Mouse (Mus musculus) layer of hippocampus, postnatal 14 days (tissue): Measurements from ENCODE around the gene Ankrd6. TPM values are rescaled to one million over a fixed set of nuclear protein-coding genes. Genes with fewer than 3 reads are reported as not detected.
"Not testable (repeated sequence)": the region's sequence is repeated elsewhere in the genome, so short reads cannot be mapped to it uniquely, and the experiment has no call there.

ENCODE experiments used
- DNase-seq, 2 experiments: peaks; one replicate each; pipeline ENCODE4 v3.0.0; 2021 to 2022; ENCODE audit warnings: low spot score in 2 of 2, mixed read lengths in 1 of 2
- long read RNA-seq, 2 experiments: library from polyadenylated mRNA; stranded (forward); transcript quantifications; one replicate each; pipeline ENCODE4 v2.0.0; 2021
- total RNA-seq, 2 experiments: library from RNA; stranded (reverse); gene quantifications; 2 replicates each; pipeline ENCODE4 v1.2.3; 2021

Gene Ankrd6
- total RNA-seq = 10 to 100 TPM; 27.1 to 30.2 TPM
- long read RNA-seq, experiment 1, full-length matches to known transcripts = 3 of 17 reads
- long read RNA-seq, experiment 1, partial matches to known transcripts = 0 of 17 reads
- long read RNA-seq, experiment 1, other reads (novel, unspliced or antisense) = 14 of 17 reads
- long read RNA-seq, experiment 2, full-length matches to known transcripts = 4 of 14 reads
- long read RNA-seq, experiment 2, partial matches to known transcripts = 0 of 14 reads
- long read RNA-seq, experiment 2, other reads (novel, unspliced or antisense) = 10 of 14 reads

DNA sequence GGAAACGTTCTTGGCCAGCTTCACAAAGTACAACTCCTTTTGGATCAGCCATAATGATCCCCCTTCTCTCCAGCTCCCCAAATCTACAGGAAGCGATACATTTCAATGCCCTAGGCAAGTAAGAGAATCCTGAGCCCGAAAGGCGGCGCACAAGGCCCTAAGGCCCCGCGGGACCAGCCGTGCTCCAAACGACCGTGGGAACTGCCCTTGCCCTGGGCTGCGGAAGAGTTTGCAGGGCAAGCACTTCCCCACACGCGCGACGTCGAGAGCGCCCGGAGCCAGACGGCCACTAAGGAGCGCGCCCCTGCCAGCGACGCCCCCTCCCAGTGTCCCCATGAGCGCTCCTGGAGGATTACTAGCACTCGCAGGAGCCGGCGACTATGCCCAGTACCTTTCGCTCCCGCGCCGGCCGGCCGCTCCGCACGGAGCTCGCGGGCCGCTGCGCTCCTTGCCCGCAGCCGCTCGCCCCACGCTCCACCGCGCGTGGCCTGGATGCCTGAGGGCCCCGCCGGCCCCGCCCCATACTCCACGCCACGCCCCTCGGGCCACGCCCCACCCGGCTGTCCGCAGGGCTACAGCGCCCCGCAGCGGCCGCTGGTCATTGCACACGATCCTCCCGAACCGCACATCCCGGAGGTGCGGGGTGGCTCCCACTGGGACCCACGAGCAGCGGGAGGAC is at the start of gene Ankrd6:
Ankrd6 (minus strand) TSS at position 486 of the 679 bp plus-strand sequence.
- peak; percentile 81 to 82 for DNase-seq

DNA sequence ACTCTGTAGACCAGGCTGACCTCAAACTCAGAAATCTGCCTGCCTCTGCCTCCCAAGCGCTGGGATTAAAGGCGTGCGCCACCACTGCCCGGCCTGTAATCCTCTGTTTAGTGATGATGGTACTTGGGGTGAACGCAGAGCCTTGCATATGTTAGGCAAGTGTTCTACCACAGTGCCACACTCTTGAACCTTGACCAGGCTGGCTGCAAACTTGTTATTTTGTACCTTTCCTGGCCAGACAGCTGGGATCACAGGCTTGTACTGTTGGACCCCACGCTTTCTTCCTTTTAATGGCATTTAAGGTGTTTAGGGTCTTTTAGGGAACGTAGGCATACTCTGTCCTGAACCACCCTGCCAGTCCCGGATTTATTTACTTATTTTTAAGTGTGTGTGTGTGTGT is 48.4 kb upstream of the Ankrd6 start:
- no peak for DNase-seq

DNA sequence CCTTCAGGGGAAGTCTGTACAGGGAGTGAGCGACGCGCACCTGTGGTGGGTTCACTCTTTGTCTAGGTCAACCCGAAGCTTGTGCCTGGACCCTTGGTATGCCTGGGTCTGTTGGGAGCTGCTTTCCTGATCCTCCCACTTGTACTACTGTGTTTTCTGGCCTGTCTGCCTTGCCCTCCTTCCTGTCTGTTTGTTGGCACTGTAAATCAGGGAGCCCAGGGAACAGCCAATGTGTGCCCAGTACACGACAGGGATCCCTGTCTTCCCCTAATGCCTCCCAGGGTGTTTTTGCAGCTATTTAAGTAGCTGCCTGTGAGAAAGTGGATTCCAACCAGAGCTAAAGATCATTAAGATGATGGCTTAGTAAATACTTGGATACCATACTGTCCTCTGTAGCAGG is 46.9 kb upstream of the Ankrd6 start:
- DNase-seq = no peak

DNA sequence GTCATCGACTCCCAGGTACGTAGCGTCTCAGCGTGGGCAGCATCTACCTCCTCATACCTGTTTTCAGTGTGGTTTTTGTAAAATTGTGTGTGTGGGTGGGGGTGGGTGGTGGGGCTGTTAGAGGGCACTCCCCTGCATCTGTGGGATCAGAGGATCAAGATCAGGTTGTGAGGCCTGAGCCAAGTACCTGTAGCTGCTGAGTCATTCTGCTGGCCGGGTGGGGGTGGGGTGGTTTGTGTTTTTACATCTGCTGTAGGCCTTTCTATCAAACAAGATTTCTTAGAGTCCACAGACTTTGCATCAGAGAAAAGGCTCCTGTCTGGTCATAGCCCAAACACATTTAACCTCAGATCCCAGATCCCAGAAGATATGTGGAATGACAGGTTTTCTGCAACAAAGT is 45.4 kb upstream of the Ankrd6 start:
- DNase-seq = no peak

DNA sequence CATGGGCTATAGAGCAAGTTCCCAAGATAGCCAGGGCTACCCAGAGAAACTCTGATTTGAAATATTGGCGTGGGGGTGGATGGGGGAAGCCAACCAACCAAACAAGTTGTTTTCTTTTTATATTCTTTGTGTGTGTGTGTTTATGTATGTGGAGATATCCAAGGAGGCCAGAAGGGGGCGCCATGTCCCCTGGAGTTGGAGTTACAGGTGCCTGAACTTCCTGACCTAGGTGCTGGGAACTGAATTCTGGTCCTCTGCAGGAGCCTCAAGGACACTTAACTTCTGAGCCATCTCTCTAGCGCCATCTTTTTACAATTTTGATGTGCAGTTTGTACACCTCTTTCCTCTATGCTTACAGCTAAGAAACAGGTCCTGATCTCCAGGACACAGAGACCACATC is 43.5 kb upstream of the Ankrd6 start:
- DNase-seq = no peak

DNA sequence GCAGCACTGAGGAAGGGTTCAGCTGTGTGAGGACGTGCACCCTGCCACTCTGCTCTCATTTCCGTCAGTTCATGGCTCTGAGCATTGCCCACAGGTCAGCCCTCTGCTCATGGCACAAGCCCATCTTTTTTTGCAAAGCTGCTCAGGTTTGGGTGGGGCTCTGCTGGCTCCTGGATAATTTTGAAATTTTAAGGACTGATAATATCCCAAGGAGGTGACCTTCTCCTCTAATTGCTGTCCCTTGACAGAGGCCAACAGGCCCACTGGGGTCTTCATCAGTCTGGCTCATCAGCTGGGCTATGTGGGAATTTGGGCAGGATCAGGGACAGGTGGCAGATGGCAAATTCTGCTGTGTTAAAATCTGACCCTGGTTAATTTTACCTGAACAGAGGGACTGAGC is 38.7 kb upstream of the Ankrd6 start:
- DNase-seq = no peak

DNA sequence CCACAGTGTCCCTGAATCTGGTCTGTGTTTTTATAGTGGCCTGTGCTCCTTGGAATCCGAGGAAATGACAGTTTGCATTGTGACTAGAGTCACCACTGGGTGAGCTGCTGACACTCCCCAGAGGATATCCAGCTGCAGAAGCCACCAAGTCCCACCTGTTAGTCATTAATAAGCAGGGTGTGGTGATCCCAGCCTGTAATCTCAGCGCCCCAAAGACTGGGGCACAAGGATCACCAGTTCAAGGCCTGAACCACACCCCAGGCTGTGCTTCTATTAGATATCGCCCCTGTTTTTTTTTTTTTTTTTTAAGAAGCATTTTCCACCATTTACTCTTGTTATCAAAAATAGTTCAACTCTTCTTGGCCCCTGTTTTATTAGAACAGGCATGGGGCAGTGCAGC is 36.4 kb upstream of the Ankrd6 start:
- DNase-seq = no peak

DNA sequence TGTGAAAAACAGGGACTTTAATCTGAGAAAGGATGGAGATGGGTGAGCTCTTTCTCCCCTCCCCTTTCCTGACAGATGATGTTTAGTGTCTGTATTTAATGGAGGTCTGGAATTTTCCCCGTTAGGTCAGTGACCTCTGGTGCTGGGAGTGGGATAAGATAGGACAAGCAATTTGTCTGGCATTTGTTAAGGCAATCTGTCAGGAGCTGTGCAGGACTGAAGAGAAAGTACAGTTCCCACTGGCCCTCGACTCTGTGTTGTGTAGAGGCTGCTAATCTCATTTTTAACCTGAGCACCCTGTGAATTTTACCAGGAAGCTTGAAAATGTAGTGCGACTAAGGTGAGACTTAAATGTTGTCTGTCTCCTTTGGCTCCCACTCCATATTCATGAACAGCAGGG is 35.0 kb upstream of the Ankrd6 start:
- no peak for DNase-seq

DNA sequence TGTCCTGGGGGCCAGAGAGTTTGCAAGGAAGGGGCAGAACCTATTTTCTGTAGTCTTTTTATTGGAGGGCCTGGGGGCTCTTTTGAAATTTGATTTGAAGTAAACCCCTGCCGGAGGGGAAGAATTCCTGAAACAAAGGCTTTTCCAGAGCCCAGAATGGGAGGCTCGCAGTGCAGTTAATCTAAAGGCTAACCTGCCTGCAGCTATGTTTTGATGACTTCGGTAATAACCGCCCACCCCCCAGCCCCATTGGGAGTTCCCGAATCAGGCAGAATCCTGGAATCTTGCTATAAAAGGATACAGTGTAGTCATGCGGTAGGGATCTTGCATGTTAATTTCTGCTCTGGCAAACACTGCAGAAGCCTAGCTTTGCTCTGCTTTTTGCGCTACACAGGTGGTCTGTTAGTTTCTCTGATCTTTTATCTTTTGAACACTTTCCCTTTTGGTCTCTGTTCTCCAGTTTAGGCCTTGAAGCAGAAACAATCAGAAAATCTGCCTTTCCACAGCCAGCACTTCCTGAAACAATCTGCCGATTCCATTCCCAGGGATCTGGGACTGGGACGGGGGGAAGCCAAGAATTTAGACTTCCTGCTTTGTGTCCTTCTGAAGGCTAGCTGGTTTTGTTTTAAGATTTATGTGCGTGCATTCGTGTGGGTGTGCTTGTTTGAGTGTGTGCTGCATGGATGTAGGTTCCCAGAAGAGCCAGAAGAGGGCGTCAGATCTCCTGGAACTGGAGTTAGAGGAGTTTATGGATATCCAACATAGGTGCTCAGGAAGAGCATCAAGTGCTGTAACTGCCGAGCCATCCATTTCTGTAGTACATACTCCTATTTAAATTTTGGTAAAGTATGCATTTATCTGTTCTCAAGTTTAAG is 34.4 kb upstream of the Ankrd6 start:
- DNase-seq = peak in 1 of 2 experiments; percentile 8

DNA sequence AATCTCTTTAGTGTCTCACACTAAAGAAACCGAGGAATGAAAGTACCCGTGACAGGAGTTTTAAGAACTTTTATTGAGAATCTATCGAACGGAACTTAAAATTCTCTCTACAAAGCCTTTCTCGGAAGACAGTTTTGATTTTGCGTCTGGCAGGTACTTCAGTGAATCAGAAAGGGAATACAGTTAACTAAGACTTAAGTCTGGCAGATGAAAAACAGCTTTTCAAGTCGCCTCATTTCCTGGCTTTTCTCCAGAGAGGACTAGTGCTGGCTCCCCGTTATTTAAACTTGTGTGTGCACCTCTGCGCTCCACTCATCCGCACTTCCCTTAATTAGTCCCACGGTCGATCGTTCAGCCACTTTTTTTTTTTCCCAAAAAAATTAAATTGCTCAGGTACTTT is 33.6 kb upstream of the Ankrd6 start:
- peak in 1 of 2 experiments; percentile 15 for DNase-seq

DNA sequence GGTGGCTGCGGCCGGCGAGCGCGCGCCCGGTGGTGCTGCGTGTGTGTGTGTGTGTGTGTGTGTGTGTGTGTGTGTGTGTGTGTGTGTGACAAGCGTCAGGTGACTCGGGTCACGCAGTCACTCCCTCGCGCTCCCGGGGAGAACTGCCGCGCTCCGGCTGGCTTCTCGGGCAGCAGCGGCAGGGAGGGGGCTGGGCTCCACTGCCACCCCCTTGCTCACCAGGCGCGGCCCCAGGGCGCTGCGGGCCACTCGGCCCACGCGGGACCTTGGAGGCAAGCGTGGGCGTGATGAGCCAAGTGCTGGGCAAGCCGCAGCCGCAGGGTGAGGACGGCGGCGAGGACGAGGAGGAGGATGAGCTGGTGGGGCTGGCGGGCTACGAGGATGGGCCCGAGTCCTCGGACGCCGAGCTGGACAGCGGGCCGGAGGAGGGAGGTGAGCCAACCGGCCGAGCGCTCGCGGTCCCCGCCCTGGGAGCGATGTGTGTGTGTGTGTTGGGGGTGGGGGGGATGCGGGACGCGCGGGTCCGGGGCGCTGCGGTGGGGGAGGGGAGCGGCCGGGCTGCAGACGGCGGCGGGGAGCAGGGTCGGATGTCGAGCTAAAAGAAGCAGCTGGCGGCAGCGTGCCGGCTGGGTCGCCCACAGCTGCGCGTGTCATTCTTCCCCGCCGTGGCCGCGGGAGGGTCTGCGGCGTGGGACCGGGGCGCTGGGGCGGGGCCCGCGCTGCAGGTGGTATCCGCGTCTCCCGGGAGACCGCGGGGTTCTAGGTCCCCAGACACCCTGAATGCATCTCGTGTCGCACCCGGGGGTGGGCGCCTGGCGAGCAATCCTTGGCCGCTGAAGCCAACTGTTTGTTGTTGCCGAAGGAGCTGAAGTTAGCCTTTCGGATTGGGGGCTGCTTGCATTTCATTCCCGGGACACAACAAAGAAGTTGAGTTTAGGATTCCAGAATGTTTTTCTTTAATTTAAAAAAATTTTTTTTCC is 32.8 kb upstream of the Ankrd6 start:
- DNase-seq = peak; percentile 42 to 71

DNA sequence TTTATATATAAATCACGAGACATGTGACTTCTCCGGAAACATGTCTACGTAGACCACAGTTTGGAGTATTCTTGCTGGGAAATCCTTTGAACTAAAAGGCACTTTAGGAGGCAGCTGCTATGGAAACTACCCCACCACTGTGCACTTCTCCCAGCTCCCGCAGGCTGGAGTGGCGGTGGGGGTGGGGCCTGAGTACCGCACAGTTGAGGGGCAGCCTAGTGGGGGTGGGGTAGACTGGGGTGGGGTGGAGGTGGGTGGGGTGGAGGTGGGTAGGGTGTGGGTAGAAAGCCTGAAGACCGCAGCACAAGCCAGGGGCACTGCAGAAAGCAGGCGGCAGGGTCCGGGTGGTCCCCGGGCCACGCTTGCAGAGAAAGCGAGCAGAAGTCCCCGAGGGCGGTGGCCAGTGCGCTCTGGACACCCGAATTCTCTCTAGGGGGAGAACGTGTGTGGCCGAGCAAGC is 32.1 kb upstream of the Ankrd6 start, which contains the start of gene Rragd:
Rragd (plus strand) TSS at position 322 of the 460 bp plus-strand sequence.
- peak in 1 of 2 experiments; percentile 18 for DNase-seq

DNA sequence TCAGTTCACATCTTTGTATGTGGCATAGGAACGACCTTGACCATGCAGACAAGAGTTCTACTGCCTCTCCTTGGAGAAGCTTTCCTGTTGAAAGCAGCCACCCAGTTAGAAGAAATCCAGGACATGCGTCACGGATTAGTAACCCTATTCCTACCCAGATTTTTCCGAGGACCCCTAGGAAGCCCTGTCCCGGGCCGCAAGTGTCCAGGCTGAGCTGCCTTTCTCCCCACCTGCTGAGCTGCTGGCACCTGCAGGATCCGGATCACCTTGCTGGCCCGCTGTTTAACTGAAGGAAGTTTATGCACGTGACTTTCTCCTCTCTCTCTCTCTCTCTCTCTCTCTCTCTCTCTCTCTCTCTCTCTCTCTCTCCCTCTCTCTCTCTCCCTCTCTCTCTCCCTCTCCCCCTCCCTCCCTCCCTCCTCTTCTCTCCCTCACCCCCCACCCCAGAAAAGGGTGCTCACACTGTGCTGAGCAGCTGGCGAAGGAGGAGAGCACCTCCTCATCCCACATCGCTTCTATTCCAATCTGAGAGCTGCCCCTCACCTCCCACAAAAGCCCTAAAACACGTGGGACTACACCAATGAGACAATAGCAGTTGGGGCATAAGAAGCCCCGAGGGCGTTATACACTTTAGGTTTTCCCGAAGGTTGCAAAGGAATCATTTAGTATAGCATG is 31.5 kb upstream of the Ankrd6 start:
- peak in 1 of 2 experiments; percentile 10 for DNase-seq

DNA sequence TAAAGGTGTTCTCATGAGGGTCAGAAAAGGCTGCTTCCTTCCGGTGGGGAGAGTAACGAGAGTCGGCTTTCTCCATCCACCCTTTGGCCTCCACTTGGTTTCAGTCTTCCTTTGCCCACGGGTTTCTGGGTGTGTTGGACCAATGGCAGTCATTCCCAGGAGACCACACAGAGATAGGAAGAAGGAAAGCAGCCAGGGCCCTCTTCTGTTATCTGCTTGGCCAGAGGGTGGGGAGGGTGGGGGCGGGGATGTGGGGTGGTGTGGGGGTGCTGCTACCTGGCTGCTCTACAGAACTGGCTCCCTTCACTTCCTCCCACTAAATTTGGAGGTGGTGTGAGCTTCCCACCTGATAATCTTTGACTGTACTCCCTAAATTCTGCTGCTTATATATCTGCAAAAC is 31.0 kb upstream of the Ankrd6 start:
- no peak for DNase-seq

DNA sequence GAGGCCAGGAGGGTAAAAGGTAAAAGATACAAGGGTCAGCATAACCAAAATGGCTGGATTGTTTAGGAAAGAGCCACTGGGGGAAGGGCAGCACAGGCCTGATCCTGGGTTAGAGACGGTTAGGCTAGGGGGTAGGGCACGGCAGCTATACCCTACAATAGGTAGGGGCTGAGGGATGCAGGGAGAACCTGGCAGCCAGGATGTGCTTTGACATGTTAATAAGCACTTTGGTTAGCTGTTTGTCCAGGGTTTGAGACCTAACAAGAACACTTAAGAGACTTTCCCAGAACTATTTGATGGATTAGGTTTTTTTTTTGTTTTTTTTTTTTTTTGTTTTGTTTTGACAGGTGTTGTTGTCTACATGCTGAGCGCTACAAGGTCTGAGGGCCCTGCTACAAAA is 29.4 kb upstream of the Ankrd6 start:
- DNase-seq = no peak

DNA sequence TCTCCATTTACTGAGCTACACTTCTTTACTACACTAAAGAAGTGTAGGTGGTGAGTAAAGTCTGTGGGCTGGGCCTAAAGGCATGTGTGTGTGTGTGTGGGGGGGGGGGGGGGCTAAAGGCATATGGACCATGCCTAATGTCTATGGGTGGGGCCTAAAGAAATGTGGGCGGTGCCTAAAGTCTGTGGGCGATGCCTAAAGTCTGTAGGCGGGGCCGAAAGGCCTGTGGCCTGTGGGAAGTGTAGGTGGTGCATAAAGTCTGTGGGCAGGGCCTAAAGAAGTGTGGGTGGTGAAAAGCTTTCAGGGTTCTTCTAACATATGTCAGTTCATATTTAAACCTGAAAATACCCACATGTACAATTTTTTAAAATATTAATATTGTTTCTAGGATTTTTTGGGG is 26.7 kb upstream of the Ankrd6 start:
- DNase-seq = no peak

DNA sequence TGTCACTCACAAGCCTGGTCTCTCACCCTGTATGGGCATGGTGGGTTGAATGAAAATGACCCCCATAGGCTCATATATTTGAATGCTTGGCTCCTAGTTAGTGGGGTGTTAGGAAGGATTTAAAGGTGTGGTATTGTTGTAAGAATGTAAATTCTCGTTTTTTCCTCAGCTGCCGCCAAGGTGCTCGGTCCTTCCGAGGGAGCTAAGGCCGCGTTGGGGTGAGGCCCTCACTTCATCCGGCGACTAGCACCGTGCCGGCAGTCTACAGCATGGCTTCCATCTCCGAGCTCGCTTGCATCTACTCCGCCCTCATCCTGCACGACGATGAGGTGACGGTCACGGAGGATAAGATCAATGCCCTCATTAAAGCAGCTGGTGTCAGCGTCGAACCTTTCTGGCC is 14.0 kb upstream of the Ankrd6 start:
- not testable (repeated sequence) for DNase-seq

DNA sequence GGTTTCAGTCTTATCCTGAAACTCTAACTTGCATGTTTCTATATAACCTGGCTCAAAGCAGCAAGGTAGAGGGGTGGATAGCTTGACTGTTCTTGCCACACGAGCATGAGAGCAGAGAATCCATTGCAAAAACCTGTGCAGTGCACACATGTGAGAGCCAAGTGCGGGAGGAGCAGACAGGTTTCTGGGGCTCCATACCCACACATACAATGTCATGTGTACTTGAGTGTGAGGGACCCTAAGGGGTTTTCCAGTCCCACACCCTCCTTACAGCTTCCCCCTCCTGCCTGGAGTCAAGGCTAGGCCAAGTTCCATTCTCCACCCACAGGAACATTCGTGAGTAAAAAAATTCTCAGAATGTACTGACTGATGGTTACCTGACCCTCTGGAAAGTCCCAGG is 10.8 kb upstream of the Ankrd6 start:
- DNase-seq = no peak

DNA sequence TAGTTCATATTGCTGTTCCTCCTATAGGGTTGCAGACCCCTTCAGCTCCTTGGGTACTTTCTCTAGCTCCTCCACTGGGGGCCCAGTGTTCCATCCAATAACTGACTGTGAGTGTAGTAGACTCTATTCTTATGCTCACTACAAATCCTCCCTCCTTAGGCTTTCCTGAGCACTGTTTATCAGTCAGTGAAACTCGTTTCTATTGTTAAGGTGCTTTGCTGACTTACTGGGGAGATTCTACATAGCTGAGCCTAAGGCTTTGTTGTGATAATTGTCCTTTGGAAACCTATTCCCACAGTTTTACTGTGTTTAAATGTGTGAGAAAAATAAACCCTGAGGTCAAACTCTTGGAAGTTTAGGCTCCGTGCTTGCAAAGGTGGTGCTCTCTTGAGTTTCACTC is 5.8 kb upstream of the Ankrd6 start:
- DNase-seq = no peak

DNA sequence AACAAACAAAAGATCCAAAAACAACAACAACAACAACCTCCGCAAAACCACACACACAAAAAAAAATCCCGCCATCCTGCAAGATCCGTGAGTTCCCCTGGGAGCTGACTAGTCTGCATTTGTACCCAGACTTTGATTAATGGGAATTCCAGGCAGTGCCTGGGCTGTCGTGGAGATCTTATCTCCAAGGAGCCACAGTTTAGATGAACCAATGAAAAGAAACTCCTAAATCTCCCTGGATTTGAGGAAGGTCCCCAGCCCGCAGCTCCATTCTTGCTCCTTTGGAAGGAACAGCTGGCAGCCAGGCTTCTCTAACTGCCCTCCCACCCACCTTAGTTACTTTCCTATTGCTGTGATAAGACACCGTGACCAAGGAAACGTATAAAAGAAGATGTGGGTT is 2.0 kb upstream of the Ankrd6 start:
- DNase-seq = no peak
